Mouse (Mus musculus) liver, postnatal 0 days (tissue): Measurements from ENCODE around the gene Gm26602.

Source experiments
- CTCF ChIP-seq: sonication (generic); IDR thresholded peaks from 2 replicates; pipeline ENCODE4 v1.5.1; 2016; ENCODE audit warnings: antibody characterized with exemption, low read depth
- EP300 ChIP-seq: IDR thresholded peaks from 2 replicates; pipeline ENCODE4 v1.6.1; 2016; ENCODE audit warnings: antibody characterized with exemption, low read depth, mild to moderate bottlenecking

GRCm38 (mm10) chr10:79873715-79874289 lies 36.9 kb upstream of the Gm26602 start:
- TF ChIP-seq CTCF (no peak), EP300 (no peak)
